ENCODE assay signal across 23 mouse cellular contexts in genomic region chr13:101771071-101771470, GRCm38 (mm10). TPM values are rescaled to one million over a fixed set of nuclear protein-coding genes. Genes with fewer than 3 reads are reported as not detected.
DNase-seq lines count a peak whose midpoint lies in the region; ATAC-seq and TF ChIP-seq lines count a peak whose summit lies in the region.
"Had no signal": no experiment of that assay in that cellular context is flagged by ENCODE, and none has a peak within 500 bp of the region (broad histone marks: within the 10 kb centered on the region; RNA-seq: fewer than 3 reads in every experiment).

No protein-coding gene starts in this region.

- no peak overlapping the region for H3K4me3 ChIP-seq in CH12.LX (replicated peaks in 1 of 3; ENCODE audit: low read depth in 2 of 3, low read length in 2 of 3, poor library complexity in 1 of 3)
- H3K4me3 ChIP-seq in MEL (ENCODE audit: control insufficient read depth in 1 of 2, insufficient read depth in 1 of 2, low read depth in 2 of 2, low read length in 2 of 2): peak overlapping the region; percentile 36 to 66
- H3K4me3 ChIP-seq in liver, embryonic 12.5 days: no peak overlapping the region
- no peak overlapping the region for H3K4me3 ChIP-seq in liver, postnatal 0 days (ENCODE audit: low read depth, low read length)
- H3K4me3 ChIP-seq in midbrain, embryonic 13.5 days (replicated peaks): no peak overlapping the region
- H3K4me3 ChIP-seq: embryonic facial prominence, embryonic 15.5 days; erythroblast, embryonic 14.5 days; forebrain, embryonic 10.5 days; heart, adult 2 months; heart, embryonic 15.5 days; hindbrain, embryonic 10.5 days had no signal

- in situ Hi-C loops in CH12.LX (cut with MboI; ENCODE audit: low pct_ligation_motif_present, low pct_unique_long_range_greater_than_20kb, low sequenced_read_pairs): no loop called here

- peaks cover 11% of the 10 kb centered on the region for H3K9me3 ChIP-seq in CH12.LX (replicated peaks; ENCODE audit: low read length)
- no peaks in the 10 kb centered on the region for H3K9me3 ChIP-seq in MEL (replicated peaks; ENCODE audit: insufficient read depth, low read length)
- no peaks in the 10 kb centered on the region for H3K9me3 ChIP-seq in liver, embryonic 12.5 days (replicated peaks)
- H3K9me3 ChIP-seq in liver, postnatal 0 days (ENCODE audit: low read length): no peaks in the 10 kb centered on the region
- H3K9me3 ChIP-seq in midbrain, embryonic 13.5 days: no peaks in the 10 kb centered on the region
- H3K9me3 ChIP-seq: embryonic facial prominence, embryonic 15.5 days; forebrain, embryonic 10.5 days; heart, embryonic 15.5 days; hindbrain, embryonic 10.5 days had no signal

- H3K4me1 ChIP-seq in CH12.LX (ENCODE audit: control insufficient read depth in 1 of 2, insufficient read depth in 2 of 2) (peaks cover 7 to 15% of the 10 kb centered on the region in 2 experiments; a peak in 3 of 4 replicates), MEL (ENCODE audit: control insufficient read depth in 1 of 2, insufficient read depth in 2 of 2, low read length in 2 of 2) (peaks cover 12 to 15% of the 10 kb centered on the region in 2 experiments)
- H3K4me1 ChIP-seq in liver, embryonic 12.5 days: peaks cover 47% of the 10 kb centered on the region
- peaks cover 9% of the 10 kb centered on the region for H3K4me1 ChIP-seq in liver, postnatal 0 days (ENCODE audit: insufficient read depth)
- H3K4me1 ChIP-seq in midbrain, embryonic 13.5 days (replicated peaks): peaks cover 10% of the 10 kb centered on the region

- TF ChIP-seq RAD21 in CH12.LX (IDR thresholded peaks at IDR 0.05; ENCODE audit: low read depth, low read length) (no peak), MEL (IDR thresholded peaks at IDR 0.05; ENCODE audit: low read depth, low read length) (no peak)

- H3K9ac ChIP-seq in CH12.LX (ENCODE audit: insufficient read depth, low read depth) (no peak overlapping the region), MEL (ENCODE audit: control insufficient read depth, low read depth, low read length, poor library complexity, severe bottlenecking) (peak overlapping the region; percentile 57)
- H3K9ac ChIP-seq in liver, embryonic 12.5 days: no peak overlapping the region
- H3K9ac ChIP-seq in liver, postnatal 0 days (replicated peaks): no peak overlapping the region
- H3K9ac ChIP-seq in midbrain, embryonic 13.5 days (replicated peaks): no peak overlapping the region
- H3K9ac ChIP-seq: embryonic facial prominence, embryonic 15.5 days; heart, embryonic 15.5 days; hindbrain, embryonic 14.5 days had no signal

- no peak for ATAC-seq in liver, embryonic 12.5 days
- no peak for ATAC-seq in liver, postnatal 0 days
- no peak for ATAC-seq in granulocyte monocyte progenitor cell, adult 5-6 weeks (replicated peaks; ENCODE audit: poor library complexity, severe bottlenecking)
- ATAC-seq in midbrain, embryonic 13.5 days: no peak
- ATAC-seq: activated CD4-positive, CD25-positive, alpha-beta regulatory T cell, adult 4 months; forebrain, embryonic 14.5 days; Patski had no signal

- no peak for TF ChIP-seq POLR2A in CH12.LX (IDR thresholded peaks at IDR 0.05; ENCODE audit: low read depth, low read length)
- TF ChIP-seq POLR2A in MEL (IDR thresholded peaks at IDR 0.05; ENCODE audit: control insufficient read depth in 1 of 2, insufficient read depth in 1 of 2, low read depth in 1 of 2, low read length in 2 of 2, poor library complexity in 1 of 2): no peak

- DNase-seq in CH12.LX (ENCODE audit: extremely low read depth) (no peak), MEL (ENCODE audit: low read depth, low spot score) (peak; percentile 86)
- DNase-seq in liver, postnatal 0 days: no peak
- no peak for DNase-seq in layer of hippocampus, adult 11-12 months (ENCODE audit: low spot score)
- DNase-seq: adrenal gland, postnatal 25 days; cerebellum, adult 11 months; cerebellum, adult 8-10 months; cerebellum, postnatal 14 days; embryo, embryonic 11 days; heart, adult 2 months had no signal

- H3K79me2 ChIP-seq in CH12.LX (replicated peaks; ENCODE audit: control insufficient read depth, extremely low read depth, insufficient read depth, poor library complexity, severe bottlenecking) (peaks cover 9% of the 10 kb centered on the region), MEL (ENCODE audit: control insufficient read depth, insufficient read depth, low read length, poor library complexity) (peaks cover 22% of the 10 kb centered on the region)

- no peak for TF ChIP-seq EP300 in CH12.LX (IDR thresholded peaks at IDR 0.05; ENCODE audit: low read length)
- TF ChIP-seq EP300 in MEL (IDR thresholded peaks at IDR 0.05; ENCODE audit: low read depth in 1 of 2, low read length in 2 of 2): peak; percentile 99 to 100
- peak; percentile 85 for TF ChIP-seq EP300 in liver, postnatal 0 days (IDR thresholded peaks at IDR 0.05; ENCODE audit: low read depth)

- H3K27ac ChIP-seq in CH12.LX (ENCODE audit: insufficient read depth, low read depth): no peak overlapping the region
- H3K27ac ChIP-seq in MEL (ENCODE audit: control insufficient read depth, low read depth, low read length): peak overlapping the region; percentile 98
- peak overlapping the region; percentile 61; the same call in 1 of the 2 replicates for H3K27ac ChIP-seq in liver, embryonic 12.5 days
- H3K27ac ChIP-seq in liver, postnatal 0 days (ENCODE audit: low read depth): no peak overlapping the region
- H3K27ac ChIP-seq in midbrain, embryonic 13.5 days: no peak overlapping the region
- H3K27ac ChIP-seq: embryonic facial prominence, embryonic 15.5 days; forebrain, embryonic 10.5 days; heart, adult 2 months; heart, embryonic 15.5 days; hindbrain, embryonic 10.5 days; hindbrain, embryonic 14.5 days had no signal

- TF ChIP-seq CTCF in CH12.LX (conservative IDR thresholded peaks at IDR 0.05 in 1 of 2, IDR thresholded peaks at IDR 0.05 in 1 of 2; ENCODE audit: low read depth in 2 of 2, low read length in 2 of 2): no peak
- no peak for TF ChIP-seq CTCF in MEL (IDR thresholded peaks at IDR 0.05 in 2 of 3, conservative IDR thresholded peaks at IDR 0.05 in 1 of 3; ENCODE audit: control insufficient read depth in 1 of 3, insufficient read depth in 1 of 3, low read depth in 2 of 3, low read length in 3 of 3, poor library complexity in 1 of 3, severe bottlenecking in 1 of 3)
- TF ChIP-seq CTCF in liver, postnatal 0 days (IDR thresholded peaks at IDR 0.05; ENCODE audit: low read depth): no peak

- dilution Hi-C loops in CH12.LX (cut with MboI; ENCODE audit: extremely low pct_ligation_motif_present, extremely low pct_unique_long_range_greater_than_20kb, low sequenced_read_pairs): no loop called here

- H3K36me3 ChIP-seq in CH12.LX (replicated peaks in 1 of 2; ENCODE audit: control insufficient read depth in 1 of 2, insufficient read depth in 1 of 2, low read length in 1 of 2): no peaks in the 10 kb centered on the region
- peaks cover 0 to 25% of the 10 kb centered on the region in 2 experiments; a peak in 2 of 4 replicates for H3K36me3 ChIP-seq in MEL (ENCODE audit: control insufficient read depth in 1 of 2, insufficient read depth in 2 of 2, low read length in 2 of 2)
- H3K36me3 ChIP-seq in liver, embryonic 12.5 days: no peaks in the 10 kb centered on the region
- no peaks in the 10 kb centered on the region for H3K36me3 ChIP-seq in liver, postnatal 0 days (replicated peaks; ENCODE audit: insufficient read depth, low read length)
- no peaks in the 10 kb centered on the region for H3K36me3 ChIP-seq in midbrain, embryonic 13.5 days
- H3K36me3 ChIP-seq: embryonic facial prominence, embryonic 15.5 days; forebrain, embryonic 10.5 days; heart, embryonic 15.5 days; hindbrain, embryonic 10.5 days had no signal

- H3K27me3 ChIP-seq in CH12.LX (replicated peaks) (no peaks in the 10 kb centered on the region), MEL (ENCODE audit: control insufficient read depth in 1 of 2, insufficient read depth in 2 of 2, low read length in 2 of 2) (no peaks in the 10 kb centered on the region)
- no peaks in the 10 kb centered on the region; the same call in 1 of the 2 replicates for H3K27me3 ChIP-seq in liver, embryonic 12.5 days (replicated peaks)
- H3K27me3 ChIP-seq in liver, postnatal 0 days (ENCODE audit: insufficient read depth, low read length): no peaks in the 10 kb centered on the region
- no peaks in the 10 kb centered on the region for H3K27me3 ChIP-seq in midbrain, embryonic 13.5 days
- H3K27me3 ChIP-seq: embryonic facial prominence, embryonic 15.5 days; heart, embryonic 15.5 days; Patski had no signal

- no peak overlapping the region for H3K4me2 ChIP-seq in CH12.LX (ENCODE audit: insufficient read depth, low read depth, poor library complexity, severe bottlenecking)
- peak overlapping the region; percentile 51 for H3K4me2 ChIP-seq in liver, embryonic 12.5 days
- no peak overlapping the region for H3K4me2 ChIP-seq in liver, postnatal 0 days (ENCODE audit: low read depth, low read length)
- H3K4me2 ChIP-seq in midbrain, embryonic 13.5 days (replicated peaks): no peak overlapping the region
- H3K4me2 ChIP-seq: embryonic facial prominence, embryonic 15.5 days; heart, embryonic 11.5 days; heart, embryonic 15.5 days; hindbrain, embryonic 14.5 days had no signal

TF ChIP-seq in CH12.LX, 34 proteins besides CTCF, POLR2A, EP300 and RAD21:
- TF ChIP-seq ZNF384 (IDR thresholded peaks at IDR 0.05; ENCODE audit: low read depth, low read length): peak; percentile 47; the same call in 1 of the 2 replicates
- TF ChIP-seq E2F4 (IDR thresholded peaks at IDR 0.05; ENCODE audit: insufficient replicate concordance, low read depth, low read length): no peak

TF ChIP-seq in MEL, 35 proteins besides CTCF, POLR2A, EP300 and RAD21 (continues in another document):
- TF ChIP-seq ZMIZ1 (IDR thresholded peaks at IDR 0.05; ENCODE audit: low read depth, low read length) (0 out of 2 replicates have a peak, but pooled peaks have one; percentile 29), MEF2A (IDR thresholded peaks at IDR 0.05; ENCODE audit: extremely low read depth, insufficient replicate concordance, low read depth, low read length, poor library complexity, severe bottlenecking) (no peak), CHD2 (IDR thresholded peaks at IDR 0.05; ENCODE audit: low read length) (peak; percentile 31; the same call in 1 of the 2 replicates), TAL1 (IDR thresholded peaks at IDR 0.05; ENCODE audit: low read length) (peak; percentile 51), ZNF384 (IDR thresholded peaks at IDR 0.05; ENCODE audit: low read depth, low read length) (peak; percentile 96)

RNA-seq across cellular contexts. Expression of gene Pik3r1, which starts 3.1 kb away (rescaled TPM):
- total RNA-seq in CH12.LX (2012; rRNA removed) (17.0 and 17.5 TPM in 2 replicates), CH12.LX (2014; rRNA removed) (20.2 and 21.0 TPM in 2 replicates), MEL (2012; rRNA removed) (41.4 TPM in 2 replicates)
- polyA plus RNA-seq in CH12.LX (2012; ENCODE audit: insufficient read length, low read depth) (19.3 and 20.9 TPM in 2 replicates), MEL (2012; ENCODE audit: insufficient read depth in 1 of 2, insufficient read length in 2 of 2, low read depth in 1 of 2, low replicate concordance in 2 of 2, missing spikeins in 1 of 2) (100 to 1,000 TPM in 1 of 2 experiments, 10 to 100 TPM in 1; 23.8 to 116 TPM)
- polyA plus RNA-seq in liver, embryonic 12.5 days (2016; fragmentation: Nextera tagmentation; extraction: Ambion mirVana): 17.2 and 22.0 TPM in 2 replicates
- polyA plus RNA-seq in liver, postnatal 0 days (2015; fragmentation: Nextera tagmentation; extraction: Ambion mirVana): 18.0 and 18.5 TPM in 2 replicates
- 62.1 and 70.9 TPM in 2 replicates for total RNA-seq in granulocyte monocyte progenitor cell, adult 5-6 weeks (2014; fragmentation: Nextera tagmentation)
- total RNA-seq in granulocyte monocyte progenitor cell, adult 5-6 weeks (2017): 84.2 and 102 TPM in 2 replicates
- 34.1 and 36.9 TPM in 2 replicates for polyA plus RNA-seq in midbrain, embryonic 13.5 days (2015; fragmentation: Nextera tagmentation; extraction: Ambion mirVana)

Comparison
In these comparisons a context has a peak if more than half of its experiments do, and no peak if none do; other contexts are left out.
1. H3K27ac ChIP-seq: peak in MEL (single experiment) and liver, embryonic 12.5 days (single experiment); none in CH12.LX (single experiment), liver, postnatal 0 days (single experiment) and midbrain, embryonic 13.5 days (single experiment).
2. H3K4me3 ChIP-seq: peak in MEL (2 of 2); none in CH12.LX (0 of 3), liver, embryonic 12.5 days (single experiment), liver, postnatal 0 days (single experiment) and midbrain, embryonic 13.5 days (single experiment).
3. Of the 35 proteins assayed by ChIP-seq in both MEL and CH12.LX: peak only in MEL: BHLHE40, CHD2, EP300, ETS1, MAFK, MXI1 and 6 more; only in CH12.LX: none; in both: ZNF384; in neither: 22.